Mouse (Mus musculus) kidney, embryonic 14.5 days (tissue): ENCODE data around the gene Erp29. TPM values are rescaled to one million over a fixed set of nuclear protein-coding genes. Genes with fewer than 3 reads are reported as not detected.
A peak's percentile ranks its signal among the peaks of the same experiment; 100 is the strongest.

Experiments
- ATAC-seq: fragments of 200-750 bp; cut with Nextera tagmentation; 2 replicates; pipeline ENCODE4 v1.8.0; 2017; ENCODE audit warnings: moderate number of reproducible peaks, mild to moderate bottlenecking, moderate TSS enrichment, moderate library complexity; ENCODE audit not compliant: low FRiP score, low TSS enrichment
- H3K27ac ChIP-seq: fragments of 300-500 bp; sonication (generic); 2 replicates; pipeline ENCODE4 v1.5.1; 2014; ENCODE audit warnings: low read depth, mild to moderate bottlenecking, low read length, moderate library complexity, mixed read lengths
- H3K27me3 ChIP-seq: fragments of 300-500 bp; sonication (generic); 2 replicates; pipeline ENCODE4 v1.6.1; 2014; ENCODE audit warnings: mild to moderate bottlenecking, low read length; ENCODE audit not compliant: control insufficient read depth, insufficient read depth
- H3K36me3 ChIP-seq: fragments of 300-500 bp; sonication (generic); 2 replicates; pipeline ENCODE4 v1.6.1; 2014; ENCODE audit warnings: low read length, mixed read lengths; ENCODE audit not compliant: control insufficient read depth, insufficient read depth
- H3K4me1 ChIP-seq: fragments of 300-500 bp; sonication (generic); 2 replicates; pipeline ENCODE4 v1.6.1; 2014; ENCODE audit warnings: low read length, mixed read lengths; ENCODE audit not compliant: control insufficient read depth, insufficient read depth
- H3K4me2 ChIP-seq: fragments of 300-500 bp; sonication (generic); replicated peaks from 2 replicates; pipeline ENCODE4 v1.6.1; 2014; ENCODE audit warnings: low read depth, mild to moderate bottlenecking, low read length
- H3K4me3 ChIP-seq: fragments of 300-500 bp; sonication (generic); 2 replicates; pipeline ENCODE4 v1.5.1; 2014; ENCODE audit warnings: mild to moderate bottlenecking, low read length
- H3K9ac ChIP-seq: fragments of 300-500 bp; sonication (generic); 2 replicates; pipeline ENCODE4 v1.6.1; 2014; ENCODE audit warnings: low read depth, mild to moderate bottlenecking, low read length, moderate library complexity
- H3K9me3 ChIP-seq: fragments of 300-500 bp; sonication (generic); 2 replicates; pipeline ENCODE4 v1.6.1; 2016; ENCODE audit warnings: low read length; ENCODE audit not compliant: control insufficient read depth
- WGBS: fragments of 180-500 bp; shearing (Covaris S2); extraction: QIAGEN DNeasy Blood & Tissue Kit; methylation state at CpG from one replicate; pipeline ENCODE4 v1.1.7; 2014; 5-methylcytosine and 5-hydroxymethylcytosine counted together
- polyA plus RNA-seq: library from polyadenylated mRNA; unstranded; fragments of >200 nt; fragmentation: Nextera tagmentation; extraction: Ambion mirVana; gene quantifications from 2 replicates; pipeline ENCODE4 v1.2.1, GENCODE M21; 2014

Gene Erp29
- polyA plus RNA-seq, 1 experiment from 2014 or later = 136 TPM

DNA sequence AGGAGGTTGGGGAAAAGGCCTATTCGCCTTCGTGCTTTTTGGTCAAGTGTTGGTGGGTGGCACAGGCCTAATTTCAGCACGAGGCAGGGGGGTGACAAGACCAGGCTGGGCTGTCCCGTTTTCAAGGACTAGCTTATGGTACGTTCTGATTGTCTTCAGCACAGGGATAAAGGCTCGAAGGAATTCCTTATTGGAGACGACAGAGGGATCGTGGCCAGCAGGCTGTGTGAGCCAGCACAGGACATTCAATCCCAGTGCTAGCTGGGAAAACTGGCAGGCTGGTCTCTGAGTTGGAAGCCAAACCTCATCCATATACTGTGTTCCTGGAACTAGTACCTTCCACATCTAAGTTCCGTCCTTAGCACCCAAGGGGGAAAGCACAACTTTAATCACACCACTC is 600 bp upstream of the Erp29 start:
- peak; percentile 16 for ATAC-seq
- H3K4me1 ChIP-seq = peaks cover 24% of the 10 kb centered on the region
- H3K9me3 ChIP-seq = no peaks in the 10 kb centered on the region
- no peaks in the 10 kb centered on the region for H3K27me3 ChIP-seq
- WGBS = 7% methylated on average over 9 of the region's 9 CpGs
- peak overlapping the region; percentile 89 for H3K4me3 ChIP-seq
- peak overlapping the region; percentile 95 for H3K9ac ChIP-seq
- H3K4me2 ChIP-seq = peak overlapping the region; percentile 62
- H3K27ac ChIP-seq = peak overlapping the region; percentile 91
- peaks cover 18% of the 10 kb centered on the region for H3K36me3 ChIP-seq

- Histone ChIP-seq H3K4me1 (peaks cover 24% of the 10 kb centered on the region), H3K4me2 (peak within 1 kb of the TSS; percentile 85), H3K9me3 (no peaks in the 10 kb centered on the region), H3K9ac (peak within 1 kb of the TSS; percentile 95), H3K27ac (peak within 1 kb of the TSS; percentile 91), H3K27me3 (no peaks in the 10 kb centered on the region), H3K4me3 (peak within 1 kb of the TSS; percentile 89), H3K36me3 (peaks cover 31% of the 10 kb centered on the region)
- 0 out of 2 replicates have a peak, but pooled peaks have one; percentile 26 for ATAC-seq
- under 1% methylated on average over 17 of the region's 17 CpGs for WGBS
Observed at GRCm38 (mm10) chr5:121451644-121452025, 671 bp downstream of the Erp29 start, which contains the start of gene Tmem116. Gene Tmem116 (plus strand): TSS chr5:121451893.

- no peak for ATAC-seq
- 28% methylated on average over 8 of the region's 8 CpGs for WGBS
- Histone ChIP-seq H3K4me2 (peak overlapping the region; percentile 85), H3K27ac (peak overlapping the region; percentile 88; the same call in 1 of the 2 replicates), H3K4me1 (peaks cover 24% of the 10 kb centered on the region), H3K36me3 (peaks cover 35% of the 10 kb centered on the region), H3K4me3 (peak overlapping the region; percentile 89), H3K9me3 (no peaks in the 10 kb centered on the region), H3K27me3 (no peaks in the 10 kb centered on the region), H3K9ac (peak overlapping the region; percentile 95)
Observed at GRCm38 (mm10) chr5:121451203-121451602, 1.1 kb downstream of the Erp29 start.

DNA sequence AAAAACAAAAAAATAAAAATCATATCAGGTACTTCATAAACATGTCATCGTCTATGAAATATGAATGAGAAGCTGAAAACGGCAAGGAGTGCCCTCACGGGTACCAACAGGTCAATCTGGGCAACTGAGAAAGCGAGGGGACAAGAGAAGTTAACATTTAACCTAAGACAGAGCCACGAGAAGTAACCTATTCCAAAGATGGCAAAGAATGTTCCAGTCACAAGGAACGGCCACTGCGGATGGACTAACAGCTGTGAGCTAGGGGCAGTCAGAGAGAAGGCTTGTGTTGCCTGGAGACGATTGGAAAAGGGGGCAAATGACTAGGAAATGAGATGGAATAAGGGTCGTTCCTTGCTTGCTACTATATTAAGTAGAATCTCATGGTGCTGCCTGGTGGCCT is 1.8 kb downstream of the Erp29 start:
- Histone ChIP-seq H3K4me1 (peaks cover 24% of the 10 kb centered on the region), H3K27ac (no peak overlapping the region), H3K4me2 (no peak overlapping the region), H3K9ac (no peak overlapping the region), H3K9me3 (no peaks in the 10 kb centered on the region), H3K4me3 (no peak overlapping the region), H3K27me3 (no peaks in the 10 kb centered on the region), H3K36me3 (peaks cover 43% of the 10 kb centered on the region)
- no peak for ATAC-seq
- WGBS = 77% methylated on average over 9 of the region's 9 CpGs

DNA sequence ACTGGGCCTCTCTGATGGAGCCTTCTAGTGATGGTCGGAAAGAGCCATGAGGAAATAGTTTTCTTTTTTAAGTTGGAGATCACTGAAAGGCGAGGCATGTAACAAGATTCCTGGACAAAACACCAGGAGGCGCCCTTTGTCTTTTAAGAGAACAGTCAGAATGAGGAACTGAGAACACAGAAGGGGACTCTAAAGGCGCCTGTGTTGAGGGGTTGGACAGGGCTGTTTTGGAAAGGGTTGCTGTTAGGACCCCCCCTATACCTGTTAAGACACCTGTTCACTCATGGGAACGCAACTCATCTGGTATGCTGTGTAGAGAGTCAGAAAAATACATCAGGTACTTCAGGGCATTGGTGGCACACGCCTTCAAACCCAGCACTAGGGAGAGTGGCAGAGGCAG is 2.3 kb downstream of the Erp29 start:
- no peaks in the 10 kb centered on the region for H3K27me3 ChIP-seq
- no peak overlapping the region for H3K9ac ChIP-seq
- no peaks in the 10 kb centered on the region for H3K9me3 ChIP-seq
- peaks cover 24% of the 10 kb centered on the region for H3K4me1 ChIP-seq
- H3K4me3 ChIP-seq = no peak overlapping the region
- H3K27ac ChIP-seq = no peak overlapping the region
- WGBS = 72% methylated on average over 6 of the region's 6 CpGs
- H3K4me2 ChIP-seq = no peak overlapping the region
- ATAC-seq = no peak
- peaks cover 48% of the 10 kb centered on the region for H3K36me3 ChIP-seq

- ATAC-seq = no peak
- Histone ChIP-seq H3K36me3 (peaks cover 62% of the 10 kb centered on the region), H3K27me3 (no peaks in the 10 kb centered on the region), H3K9ac (no peak overlapping the region), H3K4me2 (no peak overlapping the region), H3K9me3 (no peaks in the 10 kb centered on the region), H3K4me3 (no peak overlapping the region), H3K27ac (no peak overlapping the region), H3K4me1 (peaks cover 16% of the 10 kb centered on the region)
- WGBS = 97% methylated on average over 3 of the region's 3 CpGs
Observed at GRCm38 (mm10) chr5:121448450-121448849, 3.9 kb downstream of the Erp29 start.

GRCm38 (mm10) chr5:121444870-121445269 is 7.4 kb downstream of the Erp29 start:
- ATAC-seq = no peak
- H3K9ac ChIP-seq = no peak overlapping the region
- H3K4me3 ChIP-seq = no peak overlapping the region
- 93% methylated on average over 5 of the region's 5 CpGs for WGBS
- peaks cover 82% of the 10 kb centered on the region for H3K36me3 ChIP-seq
- H3K27ac ChIP-seq = no peak overlapping the region
- H3K4me2 ChIP-seq = no peak overlapping the region
- no peaks in the 10 kb centered on the region for H3K27me3 ChIP-seq
- no peaks in the 10 kb centered on the region for H3K4me1 ChIP-seq
- no peaks in the 10 kb centered on the region for H3K9me3 ChIP-seq

- 89% methylated on average over 3 of the region's 3 CpGs for WGBS
- H3K4me2 ChIP-seq = no peak overlapping the region
- no peak for ATAC-seq
- H3K9me3 ChIP-seq = no peaks in the 10 kb centered on the region
- peaks cover 85% of the 10 kb centered on the region for H3K36me3 ChIP-seq
- H3K4me1 ChIP-seq = no peaks in the 10 kb centered on the region
- no peak overlapping the region for H3K4me3 ChIP-seq
- H3K9ac ChIP-seq = no peak overlapping the region
- H3K27me3 ChIP-seq = no peaks in the 10 kb centered on the region
- H3K27ac ChIP-seq = no peak overlapping the region
Observed at GRCm38 (mm10) chr5:121443548-121443947, 8.8 kb downstream of the Erp29 start.

DNA sequence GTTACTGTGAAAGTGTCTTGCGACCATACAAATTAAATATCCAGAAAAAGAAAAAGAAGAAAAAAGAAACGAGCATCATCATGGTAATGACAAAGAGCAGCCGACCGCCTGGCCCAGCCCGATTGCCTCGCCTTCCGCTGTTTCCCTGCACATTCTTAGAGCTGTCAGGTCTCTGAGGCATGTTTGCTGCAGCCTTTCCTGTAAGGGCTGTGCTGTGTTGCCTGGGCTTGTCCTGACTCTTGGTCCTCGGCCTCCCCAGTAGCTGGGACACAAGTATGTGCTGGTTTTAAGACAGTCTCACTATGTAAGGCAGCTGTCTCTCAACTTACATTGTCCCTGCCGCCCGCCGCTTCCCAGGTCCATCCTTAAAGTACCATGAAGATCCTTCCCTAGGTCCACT is 13.6 kb downstream of the Erp29 start:
- Histone ChIP-seq H3K4me3 (no peak overlapping the region), H3K27me3 (no peaks in the 10 kb centered on the region), H3K36me3 (peaks cover 84% of the 10 kb centered on the region), H3K27ac (no peak overlapping the region), H3K9ac (no peak overlapping the region), H3K9me3 (no peaks in the 10 kb centered on the region), H3K4me2 (no peak overlapping the region), H3K4me1 (no peaks in the 10 kb centered on the region)
- no peak for ATAC-seq
- 94% methylated on average over 11 of the region's 11 CpGs for WGBS
